Mouse (Mus musculus): Measurements from ENCODE around the gene Abcc8. TPM values are rescaled to one million over a fixed set of nuclear protein-coding genes. Genes with fewer than 3 reads are reported as not detected.
"Not testable (repeated sequence)": the region's sequence is repeated elsewhere in the genome, so short reads cannot be mapped to it uniquely, and the experiment has no call there.

Gene Abcc8
- polyA plus RNA-seq, 1 experiment, result 4.1 TPM

DNA sequence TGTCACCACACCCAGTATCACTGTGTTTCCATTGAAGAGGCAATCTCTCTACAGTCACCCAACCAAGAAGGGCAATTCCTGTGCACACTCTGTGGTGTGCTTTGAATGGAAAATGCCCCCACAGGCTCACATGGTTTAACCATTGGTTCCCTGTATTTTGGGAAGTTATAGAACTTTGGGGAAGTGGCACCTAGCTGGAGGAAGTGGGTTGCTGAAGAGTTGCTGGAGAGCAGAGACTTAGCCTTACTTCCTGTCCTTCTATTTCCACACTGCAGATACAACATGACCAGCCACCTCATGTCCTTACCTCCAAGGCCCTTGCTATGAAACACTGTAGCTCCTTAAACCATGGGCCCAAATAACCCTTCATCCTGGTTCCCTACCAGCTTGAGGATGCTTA lies 4.4 kb upstream of the Abcc8 start:
- DNase-seq, result no peak
- H3K27me3 ChIP-seq (ENCODE audit: control insufficient read depth, insufficient read depth, low read length), result no peaks in the 10 kb centered on the region; the same call in 1 of the 2 replicates
- no peak overlapping the region for H3K27ac ChIP-seq (ENCODE audit: control insufficient read depth, insufficient read depth, low read length)
- no peaks in the 10 kb centered on the region for H3K36me3 ChIP-seq (ENCODE audit: control insufficient read depth, insufficient read depth, low read length)
- no peak overlapping the region for H3K4me3 ChIP-seq (ENCODE audit: control insufficient read depth, insufficient read depth, low read length)
- no peak for TF ChIP-seq CTCF (IDR thresholded peaks at IDR 0.05; ENCODE audit: borderline replicate concordance, control insufficient read depth, extremely low read depth, insufficient read depth, low read length, poor library complexity)
- TF ChIP-seq POLR2A (IDR thresholded peaks at IDR 0.05; ENCODE audit: control insufficient read depth, extremely low read depth, insufficient read depth, low read length, poor library complexity), result no peak
- H3K4me1 ChIP-seq (replicated peaks; ENCODE audit: control insufficient read depth, insufficient read depth, low read length), result no peaks in the 10 kb centered on the region

DNA sequence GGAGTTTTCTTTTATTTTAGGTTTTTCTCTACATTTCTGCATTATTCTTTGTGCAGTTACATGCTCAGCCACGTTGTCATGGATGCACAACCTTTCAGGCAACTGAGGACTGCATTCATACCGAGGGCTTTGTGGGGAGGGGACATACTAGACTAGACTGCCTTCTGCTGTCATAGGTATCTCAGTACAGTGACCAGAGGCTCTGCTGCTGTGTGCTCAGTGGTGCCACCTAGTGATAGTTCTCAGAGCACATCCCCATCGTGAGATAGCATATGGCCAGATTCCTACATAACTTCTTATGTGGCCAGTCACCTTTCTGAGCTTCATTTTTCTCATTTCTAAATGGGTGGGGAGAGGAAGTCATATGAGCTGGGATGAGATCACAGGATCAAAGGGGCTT lies 1.8 kb upstream of the Abcc8 start:
- WGBS, result 4% methylated on average over 3 of the region's 3 CpGs
- Histone ChIP-seq H3K4me1 (replicated peaks; ENCODE audit: control insufficient read depth, insufficient read depth, low read length) (no peaks in the 10 kb centered on the region), H3K27me3 (ENCODE audit: control insufficient read depth, insufficient read depth, low read length) (no peaks in the 10 kb centered on the region; the same call in 1 of the 2 replicates), H3K4me3 (ENCODE audit: control insufficient read depth, insufficient read depth, low read length) (no peak overlapping the region), H3K36me3 (ENCODE audit: control insufficient read depth, insufficient read depth, low read length) (no peaks in the 10 kb centered on the region), H3K27ac (ENCODE audit: control insufficient read depth, insufficient read depth, low read length) (no peak overlapping the region)
- DNase-seq, result peak; percentile 33
- TF ChIP-seq POLR2A (IDR thresholded peaks at IDR 0.05; ENCODE audit: control insufficient read depth, extremely low read depth, insufficient read depth, low read length, poor library complexity) (no peak), CTCF (IDR thresholded peaks at IDR 0.05; ENCODE audit: borderline replicate concordance, control insufficient read depth, extremely low read depth, insufficient read depth, low read length, poor library complexity) (no peak)

DNA sequence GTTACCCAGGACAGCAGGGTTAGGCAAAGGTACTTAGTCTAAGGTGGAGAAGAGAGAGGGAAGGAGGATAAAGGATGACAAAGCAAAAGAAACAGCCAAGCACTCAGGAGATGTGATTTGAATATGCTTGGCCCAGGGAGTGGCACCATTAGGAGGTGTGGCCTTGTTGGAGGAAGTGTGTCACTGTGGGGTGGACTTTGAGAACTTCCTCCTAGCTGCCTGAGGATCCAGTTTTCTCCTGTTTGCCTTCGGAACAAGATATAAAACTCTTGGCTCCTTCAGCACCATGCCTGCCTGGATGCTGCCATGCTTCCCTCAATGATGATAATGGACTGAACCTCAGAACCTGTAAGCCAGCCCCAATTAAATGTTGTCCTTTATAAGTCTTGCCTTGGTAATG lies 10.9 kb downstream of the Abcc8 start:
- not testable (repeated sequence) for H3K27ac ChIP-seq (ENCODE audit: control insufficient read depth, insufficient read depth, low read length); H3K27me3 ChIP-seq (ENCODE audit: control insufficient read depth, insufficient read depth, low read length); H3K4me1 ChIP-seq (replicated peaks; ENCODE audit: control insufficient read depth, insufficient read depth, low read length); H3K36me3 ChIP-seq (ENCODE audit: control insufficient read depth, insufficient read depth, low read length); DNase-seq; H3K4me3 ChIP-seq (ENCODE audit: control insufficient read depth, insufficient read depth, low read length)
- 57% methylated on average over 1 of the region's 1 CpGs for WGBS

DNA sequence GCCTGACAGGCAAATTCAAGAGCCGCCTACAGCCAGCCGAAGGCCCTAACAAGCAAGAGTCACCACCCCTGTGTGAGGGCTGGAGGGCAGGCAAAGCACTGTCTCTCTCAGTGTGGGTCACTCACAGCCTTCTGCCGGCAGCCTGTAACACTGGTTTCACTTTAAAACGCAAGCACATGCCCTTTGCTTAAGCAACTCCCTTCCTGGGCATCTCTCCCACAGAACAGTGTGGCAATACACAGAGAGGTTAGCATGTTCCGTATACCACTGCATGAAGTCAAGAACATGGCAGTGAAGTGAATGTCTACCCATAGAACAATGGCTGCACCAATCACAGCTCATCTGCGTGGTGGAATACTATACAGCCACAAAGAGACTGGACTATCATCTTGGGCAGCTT lies 11.4 kb downstream of the Abcc8 start:
- Histone ChIP-seq H3K4me1 (replicated peaks; ENCODE audit: control insufficient read depth, insufficient read depth, low read length) (no peaks in the 10 kb centered on the region), H3K4me3 (ENCODE audit: control insufficient read depth, insufficient read depth, low read length) (no peak overlapping the region), H3K36me3 (ENCODE audit: control insufficient read depth, insufficient read depth, low read length) (no peaks in the 10 kb centered on the region), H3K27ac (ENCODE audit: control insufficient read depth, insufficient read depth, low read length) (no peak overlapping the region), H3K27me3 (ENCODE audit: control insufficient read depth, insufficient read depth, low read length) (no peaks in the 10 kb centered on the region)
- TF ChIP-seq CTCF (IDR thresholded peaks at IDR 0.05; ENCODE audit: borderline replicate concordance, control insufficient read depth, extremely low read depth, insufficient read depth, low read length, poor library complexity) (no peak), POLR2A (IDR thresholded peaks at IDR 0.05; ENCODE audit: control insufficient read depth, extremely low read depth, insufficient read depth, low read length, poor library complexity) (no peak)
- no peak for DNase-seq
- WGBS, result 92% methylated on average over 6 of the region's 6 CpGs

DNA sequence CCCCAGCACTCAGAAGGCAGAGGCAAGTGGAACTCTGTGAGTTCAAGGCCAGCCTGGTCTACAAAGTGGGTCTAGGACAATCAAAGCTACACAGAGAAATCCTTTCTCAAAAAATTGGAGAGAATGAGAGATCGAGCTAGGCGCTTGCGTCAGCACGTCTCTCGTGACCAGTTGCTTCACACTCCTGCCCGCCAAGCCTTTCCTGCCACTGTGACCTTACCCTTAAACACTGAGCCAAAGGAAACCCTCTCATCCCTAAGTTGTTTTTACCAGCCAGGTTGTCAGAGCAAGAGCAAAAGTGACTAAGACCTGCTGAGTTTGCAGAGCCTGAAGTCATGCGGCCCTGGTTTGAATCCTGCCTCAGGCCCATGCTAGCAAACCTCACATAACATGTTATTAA lies 11.9 kb downstream of the Abcc8 start:
- H3K27me3 ChIP-seq (ENCODE audit: control insufficient read depth, insufficient read depth, low read length), result no peaks in the 10 kb centered on the region
- no peaks in the 10 kb centered on the region for H3K4me1 ChIP-seq (replicated peaks; ENCODE audit: control insufficient read depth, insufficient read depth, low read length)
- 95% methylated on average over 7 of the region's 7 CpGs for WGBS
- TF ChIP-seq POLR2A (IDR thresholded peaks at IDR 0.05; ENCODE audit: control insufficient read depth, extremely low read depth, insufficient read depth, low read length, poor library complexity), result no peak
- TF ChIP-seq CTCF (IDR thresholded peaks at IDR 0.05; ENCODE audit: borderline replicate concordance, control insufficient read depth, extremely low read depth, insufficient read depth, low read length, poor library complexity), result no peak
- no peak for DNase-seq
- no peak overlapping the region for H3K4me3 ChIP-seq (ENCODE audit: control insufficient read depth, insufficient read depth, low read length)
- H3K36me3 ChIP-seq (ENCODE audit: control insufficient read depth, insufficient read depth, low read length), result no peaks in the 10 kb centered on the region
- H3K27ac ChIP-seq (ENCODE audit: control insufficient read depth, insufficient read depth, low read length), result no peak overlapping the region

DNA sequence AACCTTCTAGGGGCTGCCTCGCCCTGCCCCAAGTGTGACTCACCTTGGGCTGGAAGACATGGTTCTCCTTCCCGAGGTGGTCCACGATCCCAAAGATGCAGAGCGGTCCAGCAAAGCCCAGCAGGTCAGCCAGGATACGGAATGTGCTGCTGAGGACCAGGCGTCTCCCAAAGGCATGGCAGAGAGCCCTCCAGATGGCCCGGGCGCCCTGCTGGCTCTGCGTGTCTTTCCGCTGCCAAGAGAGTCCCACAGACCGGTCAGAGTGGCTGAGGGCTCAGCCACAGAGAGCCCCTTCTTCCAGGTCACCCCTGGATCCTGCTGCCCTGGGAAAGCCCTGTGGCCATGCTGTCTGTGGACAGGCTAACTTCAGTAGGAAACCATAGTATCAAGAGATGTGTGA lies 14.0 kb downstream of the Abcc8 start:
- no peak overlapping the region for H3K4me3 ChIP-seq (ENCODE audit: control insufficient read depth, insufficient read depth, low read length)
- no peak overlapping the region for H3K27ac ChIP-seq (ENCODE audit: control insufficient read depth, insufficient read depth, low read length)
- 94% methylated on average over 11 of the region's 11 CpGs for WGBS
- no peak for TF ChIP-seq CTCF (IDR thresholded peaks at IDR 0.05; ENCODE audit: borderline replicate concordance, control insufficient read depth, extremely low read depth, insufficient read depth, low read length, poor library complexity)
- TF ChIP-seq POLR2A (IDR thresholded peaks at IDR 0.05; ENCODE audit: control insufficient read depth, extremely low read depth, insufficient read depth, low read length, poor library complexity), result no peak
- no peaks in the 10 kb centered on the region for H3K36me3 ChIP-seq (ENCODE audit: control insufficient read depth, insufficient read depth, low read length)
- H3K27me3 ChIP-seq (ENCODE audit: control insufficient read depth, insufficient read depth, low read length), result no peaks in the 10 kb centered on the region
- no peak for DNase-seq
- H3K4me1 ChIP-seq (replicated peaks; ENCODE audit: control insufficient read depth, insufficient read depth, low read length), result no peaks in the 10 kb centered on the region

DNA sequence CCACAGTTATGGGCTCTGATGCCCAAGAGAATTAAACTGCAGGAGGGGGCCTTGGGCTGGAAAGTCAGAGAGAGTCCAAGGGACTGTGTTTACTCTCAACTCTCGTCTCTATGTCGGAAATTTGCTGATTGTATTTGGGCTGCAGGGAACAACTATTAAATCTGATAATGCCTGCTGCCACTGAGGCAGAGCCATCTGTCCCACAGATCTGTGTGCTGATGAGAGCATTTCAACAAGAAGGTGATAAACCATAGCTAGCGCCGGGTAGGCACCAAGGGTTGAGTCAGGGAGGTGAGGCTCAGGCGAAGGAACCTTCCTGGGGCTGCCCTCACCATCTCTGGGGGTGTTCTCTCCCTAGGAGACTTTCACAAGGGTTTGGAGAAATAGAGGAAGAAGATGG lies 17.1 kb downstream of the Abcc8 start:
- Histone ChIP-seq H3K4me1 (replicated peaks; ENCODE audit: control insufficient read depth, insufficient read depth, low read length) (no peaks in the 10 kb centered on the region), H3K36me3 (ENCODE audit: control insufficient read depth, insufficient read depth, low read length) (no peaks in the 10 kb centered on the region), H3K27me3 (ENCODE audit: control insufficient read depth, insufficient read depth, low read length) (no peaks in the 10 kb centered on the region), H3K27ac (ENCODE audit: control insufficient read depth, insufficient read depth, low read length) (no peak overlapping the region), H3K4me3 (ENCODE audit: control insufficient read depth, insufficient read depth, low read length) (no peak overlapping the region)
- no peak for DNase-seq
- 81% methylated on average over 5 of the region's 5 CpGs for WGBS
- TF ChIP-seq CTCF (IDR thresholded peaks at IDR 0.05; ENCODE audit: borderline replicate concordance, control insufficient read depth, extremely low read depth, insufficient read depth, low read length, poor library complexity), result no peak
- no peak for TF ChIP-seq POLR2A (IDR thresholded peaks at IDR 0.05; ENCODE audit: control insufficient read depth, extremely low read depth, insufficient read depth, low read length, poor library complexity)

Data from thymus, adult 2 months (tissue).